Mouse (Mus musculus): ENCODE results near the gene Hoxb8.

Gene Hoxb8

DNA sequence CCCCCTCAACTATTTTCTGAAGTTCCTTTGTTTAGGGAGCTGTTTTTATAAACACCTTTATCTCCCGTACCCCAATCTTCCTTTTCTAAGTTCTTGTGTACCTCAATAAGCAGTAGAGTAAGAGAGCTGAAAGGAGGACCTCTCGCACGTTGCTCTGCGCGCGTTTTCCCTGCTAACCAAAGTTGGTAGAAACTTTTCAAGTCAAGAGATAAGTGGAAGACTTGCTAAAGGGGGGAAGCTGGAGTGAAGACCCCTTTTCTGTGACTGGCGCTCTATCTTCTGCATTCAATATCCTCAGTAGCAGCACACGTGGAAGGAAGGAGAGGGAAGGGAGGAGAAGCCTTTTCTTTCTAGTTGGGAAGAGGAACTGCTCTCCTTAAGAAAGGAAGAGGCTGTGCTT, 43.3 kb downstream of the Hoxb8 start:
- TF ChIP-seq CTCF (conservative IDR thresholded peaks at IDR 0.05; ENCODE audit: low read length) (no peak), NANOG (IDR thresholded peaks at IDR 0.05; ENCODE audit: borderline replicate concordance, low read length) (no peak), POU5F1 (IDR thresholded peaks at IDR 0.05; ENCODE audit: borderline replicate concordance, low read length) (no peak)
- Histone ChIP-seq H3K4me3 (replicated peaks; ENCODE audit: low read length) (no peak overlapping the region), H3K36me3 (ENCODE audit: insufficient read depth, low read length) (no peaks in the 10 kb centered on the region), H3K27me3 (ENCODE audit: insufficient read depth, low read length) (peaks cover 100% of the 10 kb centered on the region), H3K4me1 (replicated peaks; ENCODE audit: low read depth, low read length) (peaks cover 33% of the 10 kb centered on the region), H3K9me3 (ENCODE audit: low read length) (peaks cover 7% of the 10 kb centered on the region)

DNA sequence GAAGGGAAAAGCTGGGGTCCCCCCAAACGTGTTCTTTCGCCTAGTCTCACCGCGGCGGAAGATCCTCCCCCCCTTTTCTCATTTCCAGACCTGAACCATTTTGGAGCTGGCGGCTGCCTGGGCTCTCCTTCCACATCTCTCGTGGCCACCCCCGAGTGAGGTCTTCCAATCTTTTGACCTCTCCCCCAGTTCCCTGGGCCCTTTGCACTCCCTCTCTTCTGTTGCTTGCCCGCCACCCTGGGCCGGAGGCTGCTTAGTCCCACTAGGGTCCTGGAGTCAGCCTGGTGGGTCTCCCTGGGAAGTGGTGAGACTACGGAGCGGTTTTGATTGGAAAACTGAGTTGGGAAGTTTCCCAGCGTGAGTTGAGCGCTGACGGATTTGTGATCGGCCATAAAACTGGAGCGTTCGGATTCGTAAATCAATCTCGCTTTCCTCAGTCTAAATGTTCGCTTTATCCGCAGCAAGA, 44.1 kb downstream of the Hoxb8 start:
- Histone ChIP-seq H3K9me3 (ENCODE audit: low read length) (peaks cover 9% of the 10 kb centered on the region), H3K36me3 (ENCODE audit: insufficient read depth, low read length) (no peaks in the 10 kb centered on the region), H3K4me3 (replicated peaks; ENCODE audit: low read length) (no peak overlapping the region; the same call in 1 of the 2 replicates), H3K4me1 (replicated peaks; ENCODE audit: low read depth, low read length) (peaks cover 41% of the 10 kb centered on the region), H3K27me3 (ENCODE audit: insufficient read depth, low read length) (peaks cover 100% of the 10 kb centered on the region)
- TF ChIP-seq CTCF (conservative IDR thresholded peaks at IDR 0.05; ENCODE audit: low read length) (no peak), POU5F1 (IDR thresholded peaks at IDR 0.05; ENCODE audit: borderline replicate concordance, low read length) (no peak), NANOG (IDR thresholded peaks at IDR 0.05; ENCODE audit: borderline replicate concordance, low read length) (no peak)

DNA sequence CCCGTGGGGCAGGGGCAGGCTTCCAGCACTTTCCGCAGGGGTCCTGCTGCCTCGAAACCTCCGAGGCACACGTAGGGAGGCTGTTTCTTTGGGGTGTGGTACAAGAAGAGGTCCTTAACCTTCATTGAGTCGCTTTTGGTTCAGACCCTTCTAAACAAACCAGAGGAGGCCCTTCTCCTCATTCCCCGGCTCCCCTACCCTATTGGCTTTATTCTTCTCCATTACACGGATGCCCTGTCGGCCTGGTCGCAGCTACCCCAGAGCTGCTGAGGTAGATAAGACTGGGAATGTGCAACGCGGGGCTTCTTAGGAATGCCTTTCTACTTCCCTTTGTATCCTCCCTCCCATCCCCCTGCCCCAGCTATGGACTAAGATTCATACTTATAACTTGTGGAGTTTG, 45.0 kb downstream of the Hoxb8 start:
- Histone ChIP-seq H3K9me3 (ENCODE audit: low read length) (peaks cover 9% of the 10 kb centered on the region), H3K4me1 (replicated peaks; ENCODE audit: low read depth, low read length) (peaks cover 45% of the 10 kb centered on the region), H3K4me3 (replicated peaks; ENCODE audit: low read length) (no peak overlapping the region), H3K36me3 (ENCODE audit: insufficient read depth, low read length) (no peaks in the 10 kb centered on the region), H3K27me3 (ENCODE audit: insufficient read depth, low read length) (peaks cover 100% of the 10 kb centered on the region)
- TF ChIP-seq POU5F1 (IDR thresholded peaks at IDR 0.05; ENCODE audit: borderline replicate concordance, low read length) (no peak), CTCF (conservative IDR thresholded peaks at IDR 0.05; ENCODE audit: low read length) (no peak), NANOG (IDR thresholded peaks at IDR 0.05; ENCODE audit: borderline replicate concordance, low read length) (no peak)

DNA sequence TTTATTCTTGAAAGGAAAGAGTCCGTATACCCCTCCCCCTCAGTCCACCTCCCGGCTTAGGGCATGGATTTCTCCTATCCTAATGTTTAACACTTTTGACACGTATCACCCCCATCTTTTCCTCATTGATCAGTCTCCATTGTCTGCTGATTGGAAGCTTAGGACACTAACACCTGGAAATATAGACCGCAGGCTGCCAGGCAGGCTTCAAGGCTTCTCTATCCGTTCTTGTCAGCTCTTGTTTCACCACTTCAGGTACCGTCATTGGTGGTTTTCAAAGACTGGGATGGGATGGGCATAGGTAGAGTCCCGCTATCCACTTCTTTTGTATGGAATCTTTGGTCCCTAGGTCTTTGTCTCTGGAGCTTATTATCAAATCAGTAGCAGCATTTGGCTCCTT, 45.4 kb downstream of the Hoxb8 start:
- no peaks in the 10 kb centered on the region for H3K36me3 ChIP-seq (ENCODE audit: insufficient read depth, low read length)
- no peak for TF ChIP-seq POU5F1 (IDR thresholded peaks at IDR 0.05; ENCODE audit: borderline replicate concordance, low read length)
- TF ChIP-seq NANOG (IDR thresholded peaks at IDR 0.05; ENCODE audit: borderline replicate concordance, low read length): no peak
- TF ChIP-seq CTCF (conservative IDR thresholded peaks at IDR 0.05; ENCODE audit: low read length): no peak
- peaks cover 9% of the 10 kb centered on the region for H3K9me3 ChIP-seq (ENCODE audit: low read length)
- H3K27me3 ChIP-seq (ENCODE audit: insufficient read depth, low read length): peaks cover 100% of the 10 kb centered on the region
- H3K4me1 ChIP-seq (replicated peaks; ENCODE audit: low read depth, low read length): peaks cover 49% of the 10 kb centered on the region
- H3K4me3 ChIP-seq (replicated peaks; ENCODE audit: low read length): no peak overlapping the region

DNA sequence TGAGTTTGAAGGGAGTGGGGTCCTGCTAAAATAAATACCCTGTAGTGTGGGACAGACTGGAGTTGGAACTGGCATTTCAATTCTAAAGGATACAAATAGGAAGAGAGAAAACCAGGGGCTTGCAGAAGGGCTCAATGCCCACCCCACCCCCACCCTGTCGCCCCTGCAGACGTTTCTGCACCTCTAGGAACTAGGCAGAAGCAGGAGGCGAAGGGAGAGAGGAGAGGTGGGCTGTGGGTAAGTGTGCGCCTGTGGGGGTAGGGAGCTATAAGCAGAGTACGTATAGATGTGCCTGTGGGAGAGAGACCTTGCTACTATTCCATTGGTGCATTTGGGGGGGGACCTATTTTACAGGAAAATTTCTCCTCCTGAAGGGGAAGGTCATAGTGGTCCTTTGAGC, 46.0 kb downstream of the Hoxb8 start:
- Histone ChIP-seq H3K4me1 (replicated peaks; ENCODE audit: low read depth, low read length) (peaks cover 53% of the 10 kb centered on the region), H3K27me3 (ENCODE audit: insufficient read depth, low read length) (peaks cover 100% of the 10 kb centered on the region), H3K36me3 (ENCODE audit: insufficient read depth, low read length) (no peaks in the 10 kb centered on the region), H3K4me3 (replicated peaks; ENCODE audit: low read length) (no peak overlapping the region), H3K9me3 (ENCODE audit: low read length) (peaks cover 9% of the 10 kb centered on the region)
- TF ChIP-seq NANOG (IDR thresholded peaks at IDR 0.05; ENCODE audit: borderline replicate concordance, low read length): no peak
- TF ChIP-seq CTCF (conservative IDR thresholded peaks at IDR 0.05; ENCODE audit: low read length): no peak
- no peak for TF ChIP-seq POU5F1 (IDR thresholded peaks at IDR 0.05; ENCODE audit: borderline replicate concordance, low read length)

DNA sequence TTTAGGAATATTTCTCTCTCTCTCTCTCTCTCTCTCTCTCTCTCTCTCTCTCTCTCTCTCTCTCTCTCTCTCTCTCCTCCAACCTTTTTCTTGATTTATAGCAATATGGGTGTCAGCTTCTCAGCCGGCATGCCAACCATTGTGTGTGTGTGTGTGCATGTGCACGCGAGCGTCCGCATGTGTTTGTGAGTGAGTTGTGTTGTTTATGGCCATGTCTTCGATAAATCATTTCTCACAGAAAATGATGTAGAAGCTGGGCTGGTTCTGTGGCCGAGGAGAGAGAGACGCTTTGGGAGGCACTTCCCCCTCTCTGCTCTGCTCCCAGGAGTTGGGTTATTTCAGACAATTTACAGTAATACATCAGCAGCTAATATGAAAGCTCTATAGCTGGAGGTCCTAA, 46.9 kb downstream of the Hoxb8 start:
- H3K36me3 ChIP-seq (ENCODE audit: insufficient read depth, low read length): no peaks in the 10 kb centered on the region
- H3K4me3 ChIP-seq (replicated peaks; ENCODE audit: low read length): no peak overlapping the region
- H3K27me3 ChIP-seq (ENCODE audit: insufficient read depth, low read length): peaks cover 100% of the 10 kb centered on the region
- H3K9me3 ChIP-seq (ENCODE audit: low read length): peaks cover 9% of the 10 kb centered on the region
- peaks cover 60% of the 10 kb centered on the region for H3K4me1 ChIP-seq (replicated peaks; ENCODE audit: low read depth, low read length)
- no peak for TF ChIP-seq CTCF (conservative IDR thresholded peaks at IDR 0.05; ENCODE audit: low read length)
- no peak for TF ChIP-seq NANOG (IDR thresholded peaks at IDR 0.05; ENCODE audit: borderline replicate concordance, low read length)
- no peak for TF ChIP-seq POU5F1 (IDR thresholded peaks at IDR 0.05; ENCODE audit: borderline replicate concordance, low read length)

DNA sequence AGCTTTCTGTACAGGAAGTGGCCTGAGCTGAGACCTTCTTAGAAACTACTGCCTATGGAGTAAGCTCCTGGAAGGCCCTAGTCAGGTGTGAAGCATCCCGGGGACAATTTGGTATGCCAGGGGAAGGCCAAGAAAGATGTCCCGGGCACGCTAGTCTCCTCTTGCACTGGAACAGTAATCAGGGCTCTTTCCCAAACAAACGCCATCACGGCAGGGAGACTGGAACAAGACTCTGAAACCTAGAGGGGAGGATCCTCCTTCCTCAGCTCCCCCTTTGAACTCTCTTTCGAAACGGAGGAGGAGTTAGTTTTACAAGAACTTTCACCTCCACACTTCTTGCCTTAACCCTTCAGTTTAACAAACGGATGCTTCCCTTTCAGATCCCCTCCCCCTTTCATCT, 50.4 kb downstream of the Hoxb8 start:
- peaks cover 13% of the 10 kb centered on the region for H3K9me3 ChIP-seq (ENCODE audit: low read length)
- H3K4me3 ChIP-seq (replicated peaks; ENCODE audit: low read length): peak overlapping the region; percentile 51; the same call in 1 of the 2 replicates
- TF ChIP-seq POU5F1 (IDR thresholded peaks at IDR 0.05; ENCODE audit: borderline replicate concordance, low read length): no peak
- TF ChIP-seq NANOG (IDR thresholded peaks at IDR 0.05; ENCODE audit: borderline replicate concordance, low read length): no peak
- no peak for TF ChIP-seq CTCF (conservative IDR thresholded peaks at IDR 0.05; ENCODE audit: low read length)
- peaks cover 100% of the 10 kb centered on the region for H3K27me3 ChIP-seq (ENCODE audit: insufficient read depth, low read length)
- no peaks in the 10 kb centered on the region for H3K36me3 ChIP-seq (ENCODE audit: insufficient read depth, low read length)
- H3K4me1 ChIP-seq (replicated peaks; ENCODE audit: low read depth, low read length): peaks cover 44% of the 10 kb centered on the region

DNA sequence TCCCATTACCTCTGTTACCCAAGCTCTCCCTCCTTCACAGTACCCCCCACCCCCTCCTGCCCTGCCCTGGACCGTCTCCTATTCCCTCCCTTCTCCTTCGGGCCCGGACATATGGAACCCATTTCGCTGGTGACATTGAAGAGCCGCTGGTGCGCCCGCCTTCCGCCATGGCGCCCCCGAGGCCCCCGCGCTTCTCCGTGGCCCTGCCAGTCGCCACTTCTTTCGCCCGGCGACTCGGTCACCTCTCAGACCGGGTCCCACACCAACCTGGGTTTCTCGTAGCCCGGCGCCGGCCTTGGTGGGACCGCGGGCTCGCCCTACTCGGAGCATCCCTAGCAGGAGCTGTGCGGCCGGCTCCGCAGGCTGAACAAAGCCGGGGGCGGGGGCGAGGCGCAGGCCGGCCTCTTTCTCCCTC, 50.9 kb downstream of the Hoxb8 start:
- peaks cover 13% of the 10 kb centered on the region for H3K9me3 ChIP-seq (ENCODE audit: low read length)
- no peaks in the 10 kb centered on the region for H3K36me3 ChIP-seq (ENCODE audit: insufficient read depth, low read length)
- peaks cover 100% of the 10 kb centered on the region for H3K27me3 ChIP-seq (ENCODE audit: insufficient read depth, low read length)
- H3K4me1 ChIP-seq (replicated peaks; ENCODE audit: low read depth, low read length): peaks cover 39% of the 10 kb centered on the region
- peak overlapping the region; percentile 51 for H3K4me3 ChIP-seq (replicated peaks; ENCODE audit: low read length)
- TF ChIP-seq POU5F1 (IDR thresholded peaks at IDR 0.05; ENCODE audit: borderline replicate concordance, low read length) (no peak), NANOG (IDR thresholded peaks at IDR 0.05; ENCODE audit: borderline replicate concordance, low read length) (no peak), CTCF (conservative IDR thresholded peaks at IDR 0.05; ENCODE audit: low read length) (no peak)
